Mouse (Mus musculus) erythroblast, embryonic 14.5 days (primary cell): Measurements from ENCODE around the gene Mafg.

Source experiments
- GATA1 ChIP-seq: IDR thresholded peaks from 2 replicates; pipeline ENCODE4 v1.6.1; 2012; ENCODE audit warnings: low read length, inconsistent platforms, mixed read lengths
- TAL1 ChIP-seq: IDR thresholded peaks from 3 replicates; pipeline ENCODE4 v1.6.1; 2012; ENCODE audit warnings: low read length, inconsistent platforms, mixed read lengths

DNA sequence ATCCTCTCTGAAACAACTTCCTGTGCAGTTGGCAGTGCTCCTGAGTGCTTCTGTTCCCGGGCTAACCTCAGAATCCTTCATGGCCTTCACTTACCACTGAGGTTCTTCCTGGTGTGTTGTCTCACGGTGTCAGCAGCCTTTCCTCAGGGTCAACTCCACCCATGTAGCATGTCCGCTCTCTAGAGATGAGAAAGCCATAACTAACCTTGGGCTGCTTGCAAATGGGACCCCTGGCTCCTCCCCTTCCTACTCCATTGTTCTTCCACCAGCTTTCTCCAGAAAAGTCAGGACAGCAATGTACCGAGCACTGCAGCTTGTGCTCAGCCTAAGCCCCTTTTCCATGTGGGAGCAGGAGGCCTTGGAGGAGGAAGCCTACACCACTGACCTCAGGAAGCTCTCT is 26.6 kb downstream of the Mafg start:
- TF ChIP-seq GATA1 (no peak), TAL1 (no peak)
